Mouse (Mus musculus): ENCODE measurements around the gene Gm20388.

DNA sequence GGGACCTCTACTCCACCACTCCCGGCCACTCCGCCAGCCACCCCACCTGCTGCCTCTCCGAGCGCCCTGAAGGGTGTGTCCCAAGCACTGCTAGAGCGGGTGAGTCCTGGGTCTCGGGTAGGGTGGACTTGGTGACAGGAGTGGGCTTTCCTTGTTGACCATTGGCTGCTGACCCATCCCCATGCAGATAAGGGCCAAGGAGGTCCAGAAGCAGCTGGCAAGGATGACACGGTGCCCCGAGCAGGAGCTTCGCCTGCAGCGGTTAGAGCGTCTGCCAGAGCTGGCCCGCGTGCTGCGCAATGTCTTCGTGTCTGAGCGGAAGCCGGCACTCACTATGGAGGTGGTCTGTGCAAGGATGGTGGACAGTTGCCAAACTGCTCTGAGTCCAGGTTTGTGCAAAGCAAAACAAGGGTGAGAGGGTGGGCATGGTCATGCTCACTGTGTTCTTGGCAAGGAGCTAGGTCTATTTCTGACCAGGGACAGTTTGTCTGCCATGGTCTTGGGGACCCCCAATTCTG is 2661.2 kb downstream of the Gm20388 start:
- TF ChIP-seq POLR2A (IDR thresholded peaks at IDR 0.05; ENCODE audit: borderline replicate concordance, control insufficient read depth, low read depth, low read length): no peak
- no peak for TF ChIP-seq CTCF (IDR thresholded peaks at IDR 0.05; ENCODE audit: control insufficient read depth, insufficient read depth, low read length)

Measured in bone marrow, adult 2 months (tissue).